Mouse (Mus musculus) adrenal gland, postnatal 4 days (tissue): ENCODE measurements around the gene Dlgap1. TPM values are rescaled to one million over a fixed set of nuclear protein-coding genes. Genes with fewer than 3 reads are reported as not detected.

Experiments used
- DNase-seq, 2 experiments: peaks; one replicate each; pipeline ENCODE4 v3.0.0; 2021 to 2022; ENCODE audit warnings: low spot score in 2 of 2, mixed read lengths in 2 of 2
- total RNA-seq, 2 experiments: library from RNA; stranded (reverse); gene quantifications; 2 replicates each; pipeline ENCODE4 v1.2.3; 2021

Dlgap1 gene
- total RNA-seq, 2 experiments from 2014 or later: 41.0 to 41.5 TPM

DNA sequence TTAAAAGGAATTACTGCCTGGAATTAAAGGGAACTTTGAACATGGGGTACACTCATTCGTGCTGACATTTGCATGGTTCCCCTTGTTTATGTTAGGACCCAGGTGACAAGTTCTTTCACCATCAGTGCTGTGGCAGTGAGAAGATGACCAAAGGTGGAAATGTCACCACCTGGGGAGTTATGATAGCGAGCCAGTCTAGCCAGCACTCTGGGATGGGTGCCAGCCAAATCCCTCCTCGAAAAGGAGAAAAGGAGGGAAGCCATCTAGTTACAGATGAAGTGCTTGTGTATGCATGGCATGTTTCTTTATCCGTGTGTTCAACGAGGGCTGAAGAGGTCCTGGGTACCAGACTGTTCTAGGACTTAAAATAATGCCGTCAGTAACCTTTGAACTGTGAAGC, 643.3 kb downstream of the Dlgap1 start:
- no peak for DNase-seq

GRCm38 (mm10) chr17:70613897-70614296, 645.0 kb downstream of the Dlgap1 start:
- DNase-seq: no peak

- no peak for DNase-seq
Observed at GRCm38 (mm10) chr17:70614407-70615060, 645.7 kb downstream of the Dlgap1 start.

GRCm38 (mm10) chr17:70622493-70622892, 653.6 kb downstream of the Dlgap1 start:
- DNase-seq: no peak

GRCm38 (mm10) chr17:70626396-70626795, 657.5 kb downstream of the Dlgap1 start:
- no peak for DNase-seq

GRCm38 (mm10) chr17:70626925-70627324, 658.1 kb downstream of the Dlgap1 start:
- DNase-seq: no peak

- no peak for DNase-seq
Observed at GRCm38 (mm10) chr17:70629653-70630378, 660.9 kb downstream of the Dlgap1 start.

- peak; percentile 35 to 58 for DNase-seq
Observed at GRCm38 (mm10) chr17:70633181-70633944, 664.5 kb downstream of the Dlgap1 start.

GRCm38 (mm10) chr17:70643211-70643610, 674.3 kb downstream of the Dlgap1 start:
- DNase-seq: no peak

- no peak for DNase-seq
Observed at GRCm38 (mm10) chr17:70646641-70647040, 677.8 kb downstream of the Dlgap1 start.

- DNase-seq: no peak
Observed at GRCm38 (mm10) chr17:70661382-70661781, 692.5 kb downstream of the Dlgap1 start.

- no peak for DNase-seq
Observed at GRCm38 (mm10) chr17:70663992-70664391, 695.1 kb downstream of the Dlgap1 start.

DNA sequence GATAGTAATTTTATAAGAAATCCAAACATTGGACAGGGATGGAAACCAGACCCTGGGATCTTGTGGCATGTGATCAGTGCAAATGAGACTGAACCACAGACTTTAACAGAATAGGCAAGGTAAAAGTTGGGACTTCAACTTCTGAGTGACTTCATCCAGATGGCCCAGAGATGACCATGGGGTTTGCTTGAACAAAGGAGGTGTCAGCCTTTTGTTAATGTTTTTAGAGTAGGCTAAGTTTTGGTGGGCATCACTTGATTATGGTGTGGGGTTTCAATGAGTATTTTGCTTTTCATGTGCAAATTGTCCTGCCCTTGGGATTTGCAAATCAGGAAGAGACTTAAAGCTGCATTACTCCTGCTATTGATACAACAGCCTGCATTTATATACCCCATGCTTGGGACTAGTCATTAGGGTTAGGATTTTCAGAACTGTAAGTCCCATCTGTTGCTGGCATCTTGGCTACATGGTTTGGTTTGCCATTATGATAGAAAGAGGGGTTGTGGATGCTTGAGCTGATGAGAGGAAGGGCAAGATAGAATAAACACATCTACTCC, 695.7 kb downstream of the Dlgap1 start:
- DNase-seq: no peak

DNA sequence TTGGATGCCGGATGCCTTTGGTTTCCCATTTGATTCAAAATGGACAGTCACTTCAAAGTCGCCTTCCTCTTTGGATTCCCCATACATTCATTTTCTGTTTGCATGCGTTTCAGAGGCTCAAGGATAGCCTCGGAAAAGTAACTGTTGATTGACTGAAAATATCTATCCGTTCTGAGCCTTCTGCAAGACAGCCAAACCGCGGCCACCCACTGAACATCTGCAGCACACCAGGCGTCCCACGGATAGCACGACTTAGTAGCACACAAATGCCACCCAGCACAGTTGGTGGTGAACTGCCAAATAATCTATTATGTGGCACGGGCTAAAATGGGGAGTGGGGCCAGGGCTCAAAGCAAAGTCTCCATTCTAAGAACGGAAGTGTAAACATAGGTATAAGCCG, 705.1 kb downstream of the Dlgap1 start:
- no peak for DNase-seq

DNA sequence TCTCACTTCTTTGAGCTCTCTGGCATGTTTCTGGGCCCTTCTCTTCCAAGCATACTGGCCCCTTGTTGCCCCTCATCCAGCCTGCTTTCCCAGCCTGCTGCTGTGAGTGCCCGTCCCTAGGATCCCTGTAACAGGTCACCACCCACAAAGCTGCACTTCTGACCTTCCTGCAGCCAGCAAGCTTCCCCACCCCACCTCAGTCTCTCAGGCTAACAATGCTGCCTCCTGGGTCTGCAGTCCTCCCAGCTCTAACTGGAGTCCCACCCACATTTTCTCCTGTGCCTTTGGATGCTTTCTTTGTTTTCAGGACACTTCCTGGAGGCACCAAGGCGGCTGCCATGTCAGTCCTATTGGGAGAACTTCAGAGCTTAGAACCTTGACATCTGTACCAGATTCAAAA, 707.6 kb downstream of the Dlgap1 start:
- DNase-seq: no peak

DNA sequence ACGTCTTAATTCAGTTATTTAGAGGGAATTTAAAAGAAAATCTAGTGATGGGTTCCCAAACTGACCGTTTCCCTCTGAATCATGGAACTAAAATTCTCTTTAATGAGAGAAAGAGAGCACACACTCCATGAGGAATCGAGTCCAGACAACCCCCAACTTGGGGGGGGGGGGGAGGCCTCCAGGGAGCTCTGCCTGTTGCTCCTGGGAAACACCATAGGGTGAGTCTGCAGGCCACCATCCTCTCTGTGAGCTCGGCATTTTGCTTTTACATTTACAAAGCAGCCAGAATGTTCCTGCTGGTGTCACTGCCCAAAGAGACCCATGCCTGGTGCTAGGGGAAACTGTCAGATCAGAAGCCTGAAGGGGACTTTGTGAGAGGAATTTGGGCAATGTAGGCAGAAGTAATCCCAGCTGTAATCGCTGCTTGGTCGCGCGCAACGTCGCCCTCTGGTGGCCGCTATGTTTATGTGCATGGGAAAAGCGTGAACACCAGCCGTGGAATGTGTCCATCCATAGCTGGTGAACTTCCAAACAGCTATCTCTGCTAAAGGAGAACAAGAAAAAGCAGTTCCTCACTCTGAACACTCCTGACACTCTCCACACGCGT, 714.8 kb downstream of the Dlgap1 start:
- peak; percentile 50 for DNase-seq

- no peak for DNase-seq
Observed at GRCm38 (mm10) chr17:70690174-70690573, 721.3 kb downstream of the Dlgap1 start.

DNA sequence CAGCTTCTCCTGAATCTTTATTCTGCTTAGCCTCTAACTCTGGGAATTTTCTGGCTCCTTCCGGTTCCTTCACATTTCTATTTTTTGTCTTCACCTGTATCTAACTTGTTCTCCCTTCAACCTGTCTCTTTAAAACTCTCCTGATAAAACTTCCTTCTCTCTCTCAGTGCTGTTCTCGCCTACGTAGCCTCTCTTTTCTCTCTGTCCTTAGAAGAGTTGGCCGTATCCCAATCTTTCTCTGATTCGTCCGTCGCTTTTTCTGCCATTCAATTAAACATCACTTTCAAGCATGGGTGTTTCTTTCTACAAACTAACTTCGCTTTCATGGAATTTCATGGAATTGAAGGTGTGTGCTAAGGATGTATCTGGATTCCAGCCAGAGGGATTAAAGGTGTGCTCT, 721.7 kb downstream of the Dlgap1 start:
- no peak for DNase-seq

GRCm38 (mm10) chr17:70706976-70707818, 738.3 kb downstream of the Dlgap1 start:
- peak; percentile 63 to 71 for DNase-seq

- no peak for DNase-seq
Observed at GRCm38 (mm10) chr17:70707819-70708140, 738.9 kb downstream of the Dlgap1 start.

DNA sequence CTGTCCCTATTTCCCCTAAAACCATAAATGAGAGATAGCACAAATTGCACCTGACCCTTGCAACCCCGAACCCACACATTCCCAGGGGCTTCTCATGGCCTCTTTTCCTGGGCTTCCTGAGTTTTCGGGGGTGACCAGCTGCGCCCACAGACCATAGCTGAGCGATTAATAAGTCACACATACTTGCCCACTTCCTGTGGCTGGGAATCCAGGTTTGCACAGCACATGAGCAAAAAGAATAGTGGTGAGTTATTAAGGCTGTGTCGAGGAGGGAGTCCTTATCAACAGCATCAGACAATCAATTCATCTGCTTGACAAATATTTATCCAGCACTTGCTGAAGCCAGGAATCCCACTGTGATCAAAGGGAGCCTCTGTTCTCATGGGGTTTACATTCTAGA, 740.7 kb downstream of the Dlgap1 start:
- DNase-seq: no peak
